Mouse (Mus musculus): Measurements from ENCODE around the gene Alcam.

- TF ChIP-seq CTCF (IDR thresholded peaks at IDR 0.05; ENCODE audit: control insufficient read depth, insufficient read depth, insufficient read length) (no peak), USF1 (IDR thresholded peaks at IDR 0.05; ENCODE audit: low read depth) (no peak), MYOD1 (IDR thresholded peaks at IDR 0.05; ENCODE audit: control insufficient read depth, insufficient read length, low read depth) (no peak), MAX (IDR thresholded peaks at IDR 0.05) (no peak)
Observed at GRCm38 (mm10) chr16:52452477-52452831, 1.4 kb downstream of the Alcam start.

All from C2C12 (cell line).